Mouse (Mus musculus): ENCODE results near the gene Col12a1. TPM values are rescaled to one million over a fixed set of nuclear protein-coding genes. Genes with fewer than 3 reads are reported as not detected.

Col12a1 gene
- 12.8 TPM for polyA plus RNA-seq (2014; fragmentation: Illumina TruSeq; extraction: RNeasy Lipid Tissue Mini Kit (QIAGEN cat#74804); ENCODE audit: low replicate concordance)

GRCm38 (mm10) chr9:79718481-79719370, at the start of gene Col12a1:
Gene Col12a1 (minus strand): TSS chr9:79718831.

GRCm38 (mm10) chr9:79759385-79760005, 40.9 kb upstream of the Col12a1 start, which contains the start of gene Cox7a2:
Gene Cox7a2 (minus strand): TSS chr9:79759878.

Other genes with a start within 250 kb of the Col12a1 start
- gene Cox7a2, start 41.0 kb upstream of the Col12a1 start, polyA plus RNA-seq (2014; fragmentation: Illumina TruSeq; extraction: RNeasy Lipid Tissue Mini Kit (QIAGEN cat#74804); ENCODE audit: low replicate concordance): 177 TPM
- 402 TPM for gene Tmem30a, start 74.7 kb upstream of the Col12a1 start, polyA plus RNA-seq (2014; fragmentation: Illumina TruSeq; extraction: RNeasy Lipid Tissue Mini Kit (QIAGEN cat#74804); ENCODE audit: low replicate concordance)

Data from small intestine, adult 10 weeks (tissue).